Mouse (Mus musculus) adipocyte (in vitro differentiated cells): ENCODE measurements at regions not wholly inside any gene's neighbourhood (a gene's known extent, or its start where the extent isn't known, plus 50 kb on each side); places are given as distances from the start of the nearest gene placed in this dataset.

ENCODE experiments used
- DNase-seq: peaks from one replicate; pipeline ENCODE4 v3.0.0-alpha.2; 2016; ENCODE audit warnings: low spot score

GRCm38 (mm10) chr9:68466671-68467070 lies 186.9 kb upstream of the Rora start:
- DNase-seq, result no peak

DNA sequence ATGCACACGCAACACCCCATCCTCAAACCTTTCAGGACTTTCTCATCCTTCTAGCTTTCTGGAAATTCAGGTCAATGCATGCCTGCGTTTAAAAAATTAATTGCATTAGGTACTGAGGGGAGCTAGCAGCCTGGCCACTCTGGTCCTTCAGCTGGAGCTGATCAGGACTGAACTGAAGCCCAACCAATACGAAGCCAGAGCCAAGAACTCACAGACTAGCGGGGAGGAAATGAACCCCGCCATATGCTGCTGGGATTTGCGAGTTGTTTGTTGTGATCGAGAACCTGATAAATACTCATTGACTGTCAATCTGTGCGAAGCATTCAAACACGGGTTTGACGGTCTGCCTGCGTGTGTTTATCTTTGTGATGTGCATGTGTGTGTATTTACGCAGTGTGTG lies 177.2 kb upstream of the Rora start:
- DNase-seq, result no peak

GRCm38 (mm10) chr9:68477466-68477865 lies 176.1 kb upstream of the Rora start:
- no peak for DNase-seq

GRCm38 (mm10) chr9:68486646-68487045 lies 166.9 kb upstream of the Rora start:
- no peak for DNase-seq

DNA sequence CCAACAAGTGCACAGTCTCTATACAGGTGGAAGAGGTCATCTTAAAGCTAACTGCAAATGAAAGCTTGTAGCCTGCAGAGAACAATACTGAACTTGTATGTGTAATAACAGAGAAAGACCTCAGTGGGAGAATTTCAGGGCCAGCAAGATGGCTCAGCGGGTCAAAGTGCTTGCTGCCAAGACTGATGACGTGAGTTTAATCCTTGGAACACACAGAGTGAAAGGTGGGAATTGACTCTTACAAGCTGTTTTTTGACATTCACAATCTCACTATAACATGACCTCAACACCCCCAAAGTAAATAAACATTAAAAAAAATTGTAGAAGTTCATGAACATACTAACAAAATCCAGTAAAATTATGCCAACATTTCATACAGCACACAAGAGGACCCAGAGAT lies 162.4 kb upstream of the Rora start:
- DNase-seq, result no peak

DNA sequence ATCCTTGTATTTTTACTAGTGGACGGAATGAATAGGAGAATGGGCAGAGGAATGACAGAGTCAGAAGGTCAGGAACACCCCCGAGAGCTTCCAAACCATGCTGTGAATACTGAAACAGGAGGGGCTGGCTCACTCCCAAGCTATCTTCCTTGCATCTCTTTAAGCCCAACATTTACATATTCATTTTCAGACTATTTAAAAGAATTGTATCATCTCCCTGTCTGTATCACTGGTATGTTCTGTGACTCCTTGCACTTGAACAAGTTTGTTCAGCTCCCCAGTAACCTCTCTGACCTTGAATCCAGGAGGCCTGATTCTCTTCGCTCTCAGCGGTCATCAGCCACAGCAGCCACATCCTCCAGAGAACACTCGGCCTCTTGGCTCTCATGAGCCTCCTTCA lies 132.4 kb upstream of the Rora start:
- DNase-seq, result no peak

GRCm38 (mm10) chr9:68561767-68562552 lies 91.6 kb upstream of the Rora start:
- DNase-seq, result no peak

GRCm38 (mm10) chr9:68563206-68563605 lies 90.4 kb upstream of the Rora start:
- no peak for DNase-seq

- no peak for DNase-seq
These were observed 67.8 kb upstream of the Rora start for GRCm38 (mm10) chr9:68585751-68586150.

GRCm38 (mm10) chr9:68591023-68591422 lies 62.6 kb upstream of the Rora start:
- no peak for DNase-seq

- DNase-seq, result no peak
These were observed 60.6 kb upstream of the Rora start for GRCm38 (mm10) chr9:68592976-68593375.

DNA sequence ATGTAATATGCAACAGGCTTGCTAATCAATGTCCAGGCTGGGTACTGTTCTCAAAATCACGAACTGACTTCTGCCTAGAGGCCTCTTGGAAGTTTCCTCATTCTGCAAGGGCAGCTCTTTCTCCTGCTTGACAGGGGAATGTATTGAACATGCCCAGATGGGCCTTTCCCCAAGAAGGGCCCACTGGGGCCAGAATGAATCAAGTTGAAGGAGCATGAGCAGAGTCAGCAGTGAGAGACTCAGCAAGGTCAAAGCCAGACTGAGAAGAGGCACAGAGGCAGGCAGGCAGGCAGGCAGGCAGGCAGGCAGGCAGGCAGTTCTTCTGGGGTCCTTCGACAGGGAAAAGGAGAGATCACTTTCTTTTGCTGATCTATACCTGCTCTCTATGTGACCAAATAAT lies 59.0 kb upstream of the Rora start:
- DNase-seq, result no peak
